Mouse (Mus musculus): Measurements from ENCODE around the gene Vsx1. TPM values are rescaled to one million over a fixed set of nuclear protein-coding genes. Genes with fewer than 3 reads are reported as not detected.

The Vsx1 gene
- polyA plus RNA-seq, 1 experiment from 2014 or later: not detected

- H3K9ac ChIP-seq (ENCODE audit: low read depth, low read length): no peak overlapping the region
- no peak overlapping the region for H3K27ac ChIP-seq (ENCODE audit: low read depth, low read length)
- no peak overlapping the region for H3K4me2 ChIP-seq (replicated peaks; ENCODE audit: low read depth)
- 64% methylated on average over 13 of the region's 13 CpGs for WGBS
- no peak for TF ChIP-seq CTCF (IDR thresholded peaks at IDR 0.05; ENCODE audit: low read depth)
- H3K4me1 ChIP-seq (replicated peaks; ENCODE audit: control insufficient read depth, insufficient read depth, low read length): no peaks in the 10 kb centered on the region
- H3K4me3 ChIP-seq (ENCODE audit: low read depth, low read length): no peak overlapping the region
- peaks cover 6% of the 10 kb centered on the region; the same call in 1 of the 2 replicates for H3K36me3 ChIP-seq (ENCODE audit: control insufficient read depth, insufficient read depth)
- ATAC-seq: no peak
- no peaks in the 10 kb centered on the region for H3K9me3 ChIP-seq (ENCODE audit: control insufficient read depth)
- no peaks in the 10 kb centered on the region for H3K27me3 ChIP-seq (replicated peaks; ENCODE audit: control insufficient read depth, insufficient read depth, low read length)
Measured at GRCm38 (mm10) chr2:150648300-150648895, 40.8 kb downstream of the Vsx1 start.

GRCm38 (mm10) chr2:150647681-150648299 lies 41.4 kb downstream of the Vsx1 start:
- no peak overlapping the region for H3K4me2 ChIP-seq (replicated peaks; ENCODE audit: low read depth)
- no peaks in the 10 kb centered on the region for H3K4me1 ChIP-seq (replicated peaks; ENCODE audit: control insufficient read depth, insufficient read depth, low read length)
- H3K9me3 ChIP-seq (ENCODE audit: control insufficient read depth): no peaks in the 10 kb centered on the region
- no peak overlapping the region for H3K27ac ChIP-seq (ENCODE audit: low read depth, low read length)
- 78% methylated on average over 14 of the region's 14 CpGs for WGBS
- peaks cover 3% of the 10 kb centered on the region; the same call in 1 of the 2 replicates for H3K36me3 ChIP-seq (ENCODE audit: control insufficient read depth, insufficient read depth)
- no peak overlapping the region for H3K9ac ChIP-seq (ENCODE audit: low read depth, low read length)
- ATAC-seq: no peak
- no peak for TF ChIP-seq CTCF (IDR thresholded peaks at IDR 0.05; ENCODE audit: low read depth)
- H3K27me3 ChIP-seq (replicated peaks; ENCODE audit: control insufficient read depth, insufficient read depth, low read length): no peaks in the 10 kb centered on the region
- no peak overlapping the region for H3K4me3 ChIP-seq (ENCODE audit: low read depth, low read length)

GRCm38 (mm10) chr2:150646411-150647121 lies 42.6 kb downstream of the Vsx1 start:
- Histone ChIP-seq H3K4me2 (replicated peaks; ENCODE audit: low read depth) (no peak overlapping the region), H3K27ac (ENCODE audit: low read depth, low read length) (no peak overlapping the region), H3K4me1 (replicated peaks; ENCODE audit: control insufficient read depth, insufficient read depth, low read length) (no peaks in the 10 kb centered on the region), H3K9me3 (ENCODE audit: control insufficient read depth) (no peaks in the 10 kb centered on the region), H3K4me3 (ENCODE audit: low read depth, low read length) (no peak overlapping the region), H3K36me3 (ENCODE audit: control insufficient read depth, insufficient read depth) (peaks cover 5% of the 10 kb centered on the region; the same call in 1 of the 2 replicates), H3K9ac (ENCODE audit: low read depth, low read length) (no peak overlapping the region), H3K27me3 (replicated peaks; ENCODE audit: control insufficient read depth, insufficient read depth, low read length) (no peaks in the 10 kb centered on the region)
- ATAC-seq: no peak
- 77% methylated on average over 8 of the region's 8 CpGs for WGBS
- TF ChIP-seq CTCF (IDR thresholded peaks at IDR 0.05; ENCODE audit: low read depth): no peak

GRCm38 (mm10) chr2:150645225-150645624 lies 43.9 kb downstream of the Vsx1 start:
- Histone ChIP-seq H3K36me3 (ENCODE audit: control insufficient read depth, insufficient read depth) (peaks cover 5% of the 10 kb centered on the region; the same call in 1 of the 2 replicates), H3K27me3 (replicated peaks; ENCODE audit: control insufficient read depth, insufficient read depth, low read length) (no peaks in the 10 kb centered on the region), H3K9me3 (ENCODE audit: control insufficient read depth) (no peaks in the 10 kb centered on the region), H3K4me2 (replicated peaks; ENCODE audit: low read depth) (no peak overlapping the region), H3K27ac (ENCODE audit: low read depth, low read length) (no peak overlapping the region; the same call in 1 of the 2 replicates), H3K4me3 (ENCODE audit: low read depth, low read length) (no peak overlapping the region), H3K4me1 (replicated peaks; ENCODE audit: control insufficient read depth, insufficient read depth, low read length) (no peaks in the 10 kb centered on the region), H3K9ac (ENCODE audit: low read depth, low read length) (no peak overlapping the region)
- no peak for TF ChIP-seq CTCF (IDR thresholded peaks at IDR 0.05; ENCODE audit: low read depth)
- ATAC-seq: peak; percentile 96
- 31% methylated on average over 4 of the region's 4 CpGs for WGBS

- ATAC-seq: no peak
- 80% methylated on average over 8 of the region's 8 CpGs for WGBS
- Histone ChIP-seq H3K36me3 (ENCODE audit: control insufficient read depth, insufficient read depth) (peaks cover 10% of the 10 kb centered on the region; the same call in 1 of the 2 replicates), H3K4me1 (replicated peaks; ENCODE audit: control insufficient read depth, insufficient read depth, low read length) (no peaks in the 10 kb centered on the region), H3K9me3 (ENCODE audit: control insufficient read depth) (no peaks in the 10 kb centered on the region), H3K27me3 (replicated peaks; ENCODE audit: control insufficient read depth, insufficient read depth, low read length) (no peaks in the 10 kb centered on the region), H3K27ac (ENCODE audit: low read depth, low read length) (no peak overlapping the region), H3K4me2 (replicated peaks; ENCODE audit: low read depth) (no peak overlapping the region), H3K4me3 (ENCODE audit: low read depth, low read length) (no peak overlapping the region), H3K9ac (ENCODE audit: low read depth, low read length) (no peak overlapping the region)
- TF ChIP-seq CTCF (IDR thresholded peaks at IDR 0.05; ENCODE audit: low read depth): no peak
Measured at GRCm38 (mm10) chr2:150643726-150644415, 45.3 kb downstream of the Vsx1 start.

GRCm38 (mm10) chr2:150643166-150643565 lies 46.0 kb downstream of the Vsx1 start:
- no peak overlapping the region for H3K27ac ChIP-seq (ENCODE audit: low read depth, low read length)
- no peak overlapping the region for H3K4me3 ChIP-seq (ENCODE audit: low read depth, low read length)
- H3K36me3 ChIP-seq (ENCODE audit: control insufficient read depth, insufficient read depth): peaks cover 16% of the 10 kb centered on the region; the same call in 1 of the 2 replicates
- no peaks in the 10 kb centered on the region for H3K27me3 ChIP-seq (replicated peaks; ENCODE audit: control insufficient read depth, insufficient read depth, low read length)
- WGBS: 83% methylated on average over 1 of the region's 1 CpGs
- no peak for TF ChIP-seq CTCF (IDR thresholded peaks at IDR 0.05; ENCODE audit: low read depth)
- no peaks in the 10 kb centered on the region for H3K9me3 ChIP-seq (ENCODE audit: control insufficient read depth)
- H3K4me2 ChIP-seq (replicated peaks; ENCODE audit: low read depth): no peak overlapping the region
- ATAC-seq: no peak
- H3K4me1 ChIP-seq (replicated peaks; ENCODE audit: control insufficient read depth, insufficient read depth, low read length): no peaks in the 10 kb centered on the region
- no peak overlapping the region for H3K9ac ChIP-seq (ENCODE audit: low read depth, low read length)

All from intestine, postnatal 0 days (tissue).